Mouse (Mus musculus) stomach, adult 2 months (tissue): ENCODE measurements around the gene Banf1. TPM values are rescaled to one million over a fixed set of nuclear protein-coding genes. Genes with fewer than 3 reads are reported as not detected.

Experiments used
- polyA plus RNA-seq: library from polyadenylated mRNA; depleted of rRNA; stranded (reverse); fragments of >200 nt; gene quantifications from 2 replicates; pipeline ENCODE4 v1.2.3, GENCODE M21; 2012; rRNA removed

Banf1 gene
- polyA plus RNA-seq = 79.4 and 85.3 TPM in 2 replicates

GRCm38 (mm10) chr19:5367053-5367359 is at the start of gene Banf1:
Gene Banf1 (minus strand): TSS chr19:5367168.

GRCm38 (mm10) chr19:5402293-5402692 is 35.3 kb upstream of the Banf1 start, which contains the start of gene Tsga10ip:
Gene Tsga10ip (minus strand): TSS chr19:5402526.

GRCm38 (mm10) chr19:5388588-5389242 is 21.7 kb upstream of the Banf1 start, which contains the start of gene Sart1:
Gene Sart1 (minus strand): TSS chr19:5388703.

GRCm38 (mm10) chr19:5366175-5367052 is 554 bp downstream of the Banf1 start, which contains the start of gene Eif1ad:
Gene Eif1ad (plus strand): TSS chr19:5366741.

GRCm38 (mm10) chr19:5349502-5349873 is 17.5 kb downstream of the Banf1 start, which contains the start of gene Cst6:
Gene Cst6 (minus strand): TSS chr19:5349574.

GRCm38 (mm10) chr19:5335441-5335840 is 31.5 kb downstream of the Banf1 start, which contains the start of gene Catsper1:
Gene Catsper1 (plus strand): TSS chr19:5335741.

Other genes with a start within 250 kb of the Banf1 start
- 22.3 and 26.2 TPM in 2 replicates for gene Klc2, start 248.6 kb downstream of the Banf1 start, polyA plus RNA-seq
- 8.3 and 8.5 TPM in 2 replicates for gene Pacs1, start 94.0 kb downstream of the Banf1 start, polyA plus RNA-seq
- 56.0 and 68.1 TPM in 2 replicates for gene Sf3b2, start 71.7 kb downstream of the Banf1 start, polyA plus RNA-seq
- 0.16 and 0.17 TPM in 2 replicates for gene Gal3st3, start 68.8 kb downstream of the Banf1 start, polyA plus RNA-seq
- gene Catsper1, start 31.4 kb downstream of the Banf1 start, polyA plus RNA-seq = not detected in 2 replicates
- 375 and 786 TPM in 2 replicates for gene Cst6, start 17.6 kb downstream of the Banf1 start, polyA plus RNA-seq
- gene Eif1ad, start 427 bp downstream of the Banf1 start, polyA plus RNA-seq = 12.8 and 13.9 TPM in 2 replicates
- gene Sart1, start 21.5 kb upstream of the Banf1 start, polyA plus RNA-seq = 3.3 and 5.9 TPM in 2 replicates
- 0.38 TPM in 1 of 2 replicates, not detected in the other for gene Tsga10ip, start 35.4 kb upstream of the Banf1 start, polyA plus RNA-seq
- gene Drap1, start 57.8 kb upstream of the Banf1 start, polyA plus RNA-seq = 65.5 and 68.9 TPM in 2 replicates
- gene AI837181, start 58.0 kb upstream of the Banf1 start, polyA plus RNA-seq = 39.1 and 49.8 TPM in 2 replicates
- gene Fosl1, start 80.4 kb upstream of the Banf1 start, polyA plus RNA-seq = 3.9 and 5.8 TPM in 2 replicates
- gene Ccdc85b, start 90.7 kb upstream of the Banf1 start, polyA plus RNA-seq = 4.7 and 7.0 TPM in 2 replicates
- 58.0 and 59.2 TPM in 2 replicates for gene Fibp, start 93.4 kb upstream of the Banf1 start, polyA plus RNA-seq
- 0.39 and 0.48 TPM in 2 replicates for gene Ctsw, start 101.3 kb upstream of the Banf1 start, polyA plus RNA-seq
- gene Efemp2, start 106.8 kb upstream of the Banf1 start, polyA plus RNA-seq = 42.2 and 56.1 TPM in 2 replicates
- gene Mus81, start 121.2 kb upstream of the Banf1 start, polyA plus RNA-seq = 23.4 and 28.0 TPM in 2 replicates
- 163 and 181 TPM in 2 replicates for gene Cfl1, start 123.3 kb upstream of the Banf1 start, polyA plus RNA-seq
- gene 1700020D05Rik, start 136.6 kb upstream of the Banf1 start, polyA plus RNA-seq = 0.14 TPM in 1 of 2 replicates, not detected in the other
- 1.4 and 3.3 TPM in 2 replicates for gene Snx32, start 143.4 kb upstream of the Banf1 start, polyA plus RNA-seq
- 15.5 and 19.7 TPM in 2 replicates for gene Ovol1, start 193.5 kb upstream of the Banf1 start, polyA plus RNA-seq
- 7.9 and 8.8 TPM in 2 replicates for gene Ap5b1, start 200.9 kb upstream of the Banf1 start, polyA plus RNA-seq
- 33.0 and 50.2 TPM in 2 replicates for gene Rnaseh2c, start 234.7 kb upstream of the Banf1 start, polyA plus RNA-seq
- gene Kat5, start 243.1 kb upstream of the Banf1 start, polyA plus RNA-seq = 16.5 and 19.2 TPM in 2 replicates